Mouse (Mus musculus) neural tube, embryonic 14.5 days (tissue): ENCODE measurements around the gene Btbd3. TPM values are rescaled to one million over a fixed set of nuclear protein-coding genes. Genes with fewer than 3 reads are reported as not detected.
A peak's percentile ranks its signal among the peaks of the same experiment; 100 is the strongest.

Experiments used
- ATAC-seq: fragments of 200-750 bp; cut with Nextera tagmentation; 2 replicates; pipeline ENCODE4 v1.8.0; 2017; ENCODE audit warnings: low read depth, mild to moderate bottlenecking, moderate TSS enrichment, moderate library complexity
- H3K27ac ChIP-seq: fragments of 300-500 bp; sonication (generic); 2 replicates; pipeline ENCODE4 v1.5.1; 2014; ENCODE audit warnings: low read depth, mild to moderate bottlenecking, control low read depth, low read length, moderate library complexity, mixed read lengths
- H3K27me3 ChIP-seq: fragments of 300-500 bp; sonication (generic); 2 replicates; pipeline ENCODE4 v1.6.1; 2014; ENCODE audit warnings: low read length; ENCODE audit not compliant: control insufficient read depth, insufficient read depth
- H3K36me3 ChIP-seq: fragments of 300-500 bp; sonication (generic); 2 replicates; pipeline ENCODE4 v1.6.1; 2014; ENCODE audit warnings: low read length, mixed read lengths; ENCODE audit not compliant: control insufficient read depth, insufficient read depth
- H3K4me1 ChIP-seq: fragments of 300-500 bp; sonication (generic); 2 replicates; pipeline ENCODE4 v1.6.1; 2014; ENCODE audit warnings: low read length; ENCODE audit not compliant: control insufficient read depth, insufficient read depth
- H3K4me2 ChIP-seq: fragments of 300-500 bp; sonication (generic); 2 replicates; pipeline ENCODE4 v1.6.1; 2014; ENCODE audit warnings: mild to moderate bottlenecking, low read depth, low read length, control low read depth
- H3K4me3 ChIP-seq: fragments of 300-500 bp; sonication (generic); 2 replicates; pipeline ENCODE4 v1.5.1; 2014; ENCODE audit warnings: low read depth, low read length, control low read depth, mixed read lengths
- H3K9ac ChIP-seq: fragments of 300-500 bp; sonication (generic); replicated peaks from 2 replicates; pipeline ENCODE4 v1.6.1; 2014; ENCODE audit warnings: low read depth, mild to moderate bottlenecking, control low read depth, low read length, mixed read lengths
- H3K9me3 ChIP-seq: fragments of 300-500 bp; sonication (generic); 2 replicates; pipeline ENCODE4 v1.6.1; 2016; ENCODE audit warnings: low read length; ENCODE audit not compliant: control insufficient read depth
- WGBS: fragments of 180-500 bp; shearing (Covaris S2); extraction: QIAGEN DNeasy Blood & Tissue Kit; methylation state at CpG from one replicate; pipeline ENCODE4 v1.1.7; 2014; 5-methylcytosine and 5-hydroxymethylcytosine counted together
- polyA plus RNA-seq: library from polyadenylated mRNA; unstranded; fragments of >200 nt; fragmentation: Nextera tagmentation; extraction: Ambion mirVana; gene quantifications from 2 replicates; pipeline ENCODE4 v1.2.1, GENCODE M21; 2014

Gene Btbd3
- polyA plus RNA-seq, result 26.1 and 26.7 TPM in 2 replicates

DNA sequence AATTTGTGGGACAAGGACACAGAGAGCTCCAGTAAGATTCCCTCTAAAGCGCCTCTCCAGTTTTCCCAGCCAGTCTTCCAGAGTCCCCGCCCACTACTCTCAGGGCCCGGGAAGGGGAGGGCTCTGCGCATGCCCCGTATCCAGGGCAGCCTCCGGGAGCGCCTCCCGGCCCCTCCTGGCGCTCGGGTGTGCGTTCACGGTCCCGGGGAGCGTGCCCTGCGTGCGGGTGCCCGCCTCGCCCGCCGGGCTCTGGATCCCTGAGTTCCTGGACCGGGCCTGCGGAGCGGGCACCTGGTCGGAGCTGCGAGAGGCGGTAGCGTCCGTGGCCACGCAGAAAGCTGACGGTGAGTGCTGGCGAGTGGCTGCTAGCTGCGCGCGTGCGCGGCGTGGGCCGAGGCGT is at the start of gene Btbd3:
Gene Btbd3, plus strand, starts transcription at position 155 of the 400 bp plus-strand sequence.
- Histone ChIP-seq H3K4me1 (peaks cover 9% of the 10 kb centered on the region; the same call in 1 of the 2 replicates), H3K9me3 (no peaks in the 10 kb centered on the region), H3K4me2 (peak within 1 kb of the TSS; percentile 77), H3K27me3 (no peaks in the 10 kb centered on the region), H3K36me3 (no peaks in the 10 kb centered on the region), H3K4me3 (peak within 1 kb of the TSS; percentile 88), H3K27ac (peak within 1 kb of the TSS; percentile 85), H3K9ac (peak within 1 kb of the TSS; percentile 68)
- ATAC-seq, result peak; percentile 99
- under 1% methylated on average over 39 of the region's 39 CpGs for WGBS

DNA sequence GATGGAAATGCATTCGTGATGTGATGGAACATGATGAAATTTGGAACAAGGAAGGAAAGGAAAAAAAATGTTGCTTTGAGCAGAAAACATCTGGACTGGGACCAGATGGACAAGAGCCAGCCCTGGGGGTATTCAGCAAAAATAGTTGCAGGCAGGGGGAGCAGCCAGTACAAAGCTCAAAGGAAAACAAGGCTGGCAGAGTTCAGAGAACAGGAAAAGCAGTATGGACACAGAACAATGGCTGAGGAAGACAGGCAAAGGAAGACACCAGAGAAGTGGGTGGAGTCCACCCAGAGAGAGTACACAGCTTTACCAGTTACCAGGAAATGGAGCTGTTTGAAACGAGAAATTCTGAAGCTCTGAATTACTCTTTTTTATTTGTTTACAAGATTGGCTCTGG is 40.8 kb upstream of the Btbd3 start:
- 43% methylated on average over 2 of the region's 2 CpGs for WGBS
- H3K4me1 ChIP-seq, result no peaks in the 10 kb centered on the region
- no peak for ATAC-seq

GRCm38 (mm10) chr2:138220269-138220668 is 36.1 kb upstream of the Btbd3 start:
- no peak for ATAC-seq
- H3K4me1 ChIP-seq, result no peaks in the 10 kb centered on the region
- no peak overlapping the region for H3K4me2 ChIP-seq
- no peaks in the 10 kb centered on the region for H3K9me3 ChIP-seq
- H3K27me3 ChIP-seq, result no peaks in the 10 kb centered on the region
- 80% methylated on average over 1 of the region's 1 CpGs for WGBS
- H3K9ac ChIP-seq, result no peak overlapping the region
- H3K27ac ChIP-seq, result no peak overlapping the region
- H3K4me3 ChIP-seq, result no peak overlapping the region
- no peaks in the 10 kb centered on the region for H3K36me3 ChIP-seq

More for the DNA sequence above, 40.8 kb upstream of the Btbd3 start:
- no peak overlapping the region for H3K4me2 ChIP-seq
- no peaks in the 10 kb centered on the region for H3K27me3 ChIP-seq
- no peaks in the 10 kb centered on the region for H3K9me3 ChIP-seq
- H3K9ac ChIP-seq, result no peak overlapping the region
- no peaks in the 10 kb centered on the region for H3K36me3 ChIP-seq
- no peak overlapping the region for H3K4me3 ChIP-seq
- H3K27ac ChIP-seq, result no peak overlapping the region

- H3K36me3 ChIP-seq, result no peaks in the 10 kb centered on the region
- no peak overlapping the region for H3K9ac ChIP-seq
- no peak overlapping the region for H3K27ac ChIP-seq
- no peak overlapping the region for H3K4me2 ChIP-seq
- no peaks in the 10 kb centered on the region for H3K4me1 ChIP-seq
- 82% methylated on average over 5 of the region's 5 CpGs for WGBS
- no peak overlapping the region for H3K4me3 ChIP-seq
- H3K9me3 ChIP-seq, result no peaks in the 10 kb centered on the region
- no peaks in the 10 kb centered on the region for H3K27me3 ChIP-seq
- ATAC-seq, result no peak
These were observed 24.1 kb upstream of the Btbd3 start for GRCm38 (mm10) chr2:138232247-138232646.

GRCm38 (mm10) chr2:138236149-138236548 is 20.2 kb upstream of the Btbd3 start:
- Histone ChIP-seq H3K27me3 (no peaks in the 10 kb centered on the region), H3K9ac (no peak overlapping the region), H3K36me3 (no peaks in the 10 kb centered on the region), H3K9me3 (no peaks in the 10 kb centered on the region), H3K4me1 (no peaks in the 10 kb centered on the region), H3K4me2 (no peak overlapping the region), H3K4me3 (no peak overlapping the region), H3K27ac (no peak overlapping the region)
- 91% methylated on average over 2 of the region's 2 CpGs for WGBS
- ATAC-seq, result no peak

- Histone ChIP-seq H3K4me3 (no peak overlapping the region), H3K27me3 (no peaks in the 10 kb centered on the region), H3K4me1 (no peaks in the 10 kb centered on the region), H3K27ac (no peak overlapping the region), H3K9me3 (no peaks in the 10 kb centered on the region), H3K36me3 (no peaks in the 10 kb centered on the region), H3K4me2 (no peak overlapping the region), H3K9ac (no peak overlapping the region)
- ATAC-seq, result no peak
- WGBS, result 69% methylated on average over 5 of the region's 5 CpGs
These were observed 13.9 kb upstream of the Btbd3 start for GRCm38 (mm10) chr2:138242452-138242851.

GRCm38 (mm10) chr2:138245631-138246289 is 10.6 kb upstream of the Btbd3 start:
- H3K4me2 ChIP-seq, result no peak overlapping the region
- no peak overlapping the region for H3K4me3 ChIP-seq
- no peaks in the 10 kb centered on the region for H3K9me3 ChIP-seq
- H3K9ac ChIP-seq, result no peak overlapping the region
- ATAC-seq, result peak; percentile 69; the same call in 1 of the 2 replicates
- H3K4me1 ChIP-seq, result no peaks in the 10 kb centered on the region
- WGBS, result 74% methylated on average over 2 of the region's 2 CpGs
- no peaks in the 10 kb centered on the region for H3K36me3 ChIP-seq
- no peaks in the 10 kb centered on the region for H3K27me3 ChIP-seq
- no peak overlapping the region for H3K27ac ChIP-seq

DNA sequence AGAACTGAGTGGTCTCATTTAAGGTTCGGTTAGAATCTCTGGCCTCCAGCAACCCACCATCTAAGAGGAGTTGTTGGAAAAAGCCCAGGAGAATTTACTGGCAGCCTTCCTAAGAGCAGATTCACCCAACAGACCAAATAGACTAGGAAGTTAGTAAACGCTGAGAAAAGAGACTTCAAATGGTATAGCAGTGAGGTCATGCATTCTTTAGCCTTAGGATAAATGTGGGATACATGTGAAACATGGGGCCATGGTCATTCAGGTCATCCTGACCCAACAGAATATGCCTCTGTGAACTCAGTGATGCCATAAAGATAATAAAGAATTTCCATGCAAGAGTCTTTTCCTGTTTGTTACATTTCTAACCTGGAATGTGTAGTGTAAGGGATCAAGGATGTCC is 8.4 kb upstream of the Btbd3 start:
- H3K9ac ChIP-seq, result no peak overlapping the region
- H3K36me3 ChIP-seq, result no peaks in the 10 kb centered on the region
- 71% methylated on average over 2 of the region's 2 CpGs for WGBS
- H3K27ac ChIP-seq, result no peak overlapping the region
- no peaks in the 10 kb centered on the region for H3K4me1 ChIP-seq
- no peak overlapping the region for H3K4me3 ChIP-seq
- no peaks in the 10 kb centered on the region for H3K27me3 ChIP-seq
- H3K9me3 ChIP-seq, result no peaks in the 10 kb centered on the region
- H3K4me2 ChIP-seq, result no peak overlapping the region
- no peak for ATAC-seq

DNA sequence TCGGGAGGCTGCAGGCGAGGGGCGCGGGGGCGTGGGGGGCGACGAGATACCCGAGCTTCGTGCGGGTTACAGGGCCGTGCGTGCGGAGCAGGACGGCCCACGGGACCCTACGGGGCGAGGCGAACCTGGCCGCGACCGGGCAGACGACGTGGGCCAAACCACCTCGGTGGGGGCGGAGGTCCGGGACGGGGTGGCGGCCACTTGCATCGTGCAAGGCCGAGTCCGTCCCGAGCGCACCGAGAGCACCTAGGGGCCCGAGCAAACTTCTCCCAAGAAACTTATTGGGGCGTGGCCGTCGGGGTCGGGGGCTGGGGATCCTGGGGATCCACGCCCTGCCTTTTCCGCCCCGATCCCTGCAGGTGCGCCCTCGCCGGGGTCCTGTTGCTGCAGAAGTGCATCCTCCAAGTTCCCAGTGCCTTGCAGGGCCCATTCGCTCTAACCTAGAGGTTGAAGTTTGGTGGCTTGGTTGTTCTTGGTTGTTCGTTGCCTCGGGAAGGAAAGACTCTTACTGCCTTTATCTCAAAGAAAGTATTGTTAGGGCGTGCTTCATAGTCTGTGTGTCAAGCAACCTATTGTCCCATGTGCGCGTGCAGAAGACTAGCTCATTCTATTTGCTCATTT is 596 bp downstream of the Btbd3 start:
- Histone ChIP-seq H3K4me1 (peaks cover 9% of the 10 kb centered on the region; the same call in 1 of the 2 replicates), H3K9ac (peak overlapping the region; percentile 68), H3K36me3 (no peaks in the 10 kb centered on the region), H3K27me3 (no peaks in the 10 kb centered on the region), H3K4me3 (peak overlapping the region; percentile 88), H3K4me2 (peak overlapping the region; percentile 77), H3K27ac (peak overlapping the region; percentile 85), H3K9me3 (no peaks in the 10 kb centered on the region)
- WGBS, result under 1% methylated on average over 51 of the region's 51 CpGs
- peak; percentile 73 for ATAC-seq
